Mouse (Mus musculus) left cerebral cortex, adult 2 months (tissue): ENCODE results near the gene Olfr894. TPM values are rescaled to one million over a fixed set of nuclear protein-coding genes. Genes with fewer than 3 reads are reported as not detected.
"Not testable (repeated sequence)": the region's sequence is repeated elsewhere in the genome, so short reads cannot be mapped to it uniquely, and the experiment has no call there.

Experiments
- DNase-seq, 2 experiments: peaks; one replicate each; pipeline ENCODE4 v3.0.0; 2021 to 2022; ENCODE audit warnings: low spot score in 2 of 2, mixed read lengths in 1 of 2; ENCODE audit errors: extremely low spot score in 1 of 2
- H3K27ac ChIP-seq: fragments of 200-600 bp; 2 replicates; pipeline ENCODE4 v1.8.1; 2022
- H3K4me3 ChIP-seq: fragments of 200-600 bp; 2 replicates; pipeline ENCODE4 v1.8.1; 2022
- CTCF ChIP-seq: fragments of 200-600 bp; IDR thresholded peaks from 2 replicates; pipeline ENCODE4 v1.8.1; 2022; ENCODE audit warnings: antibody characterized with exemption, mild to moderate bottlenecking, moderate library complexity
- intact Hi-C: fragments of 180-260 bp; cut with DNase I; formaldehyde crosslinking; loops from one replicate; pipeline ENCODE4 v1.15.1; 2025
- long read RNA-seq, 2 experiments: library from polyadenylated mRNA; stranded (forward); transcript quantifications; one replicate each; pipeline ENCODE4 v2.0.0; 2021; ENCODE audit warnings: borderline mapping rate in 2 of 2
- total RNA-seq, 2 experiments: library from RNA; stranded (reverse); gene quantifications; 2 replicates each; pipeline ENCODE4 v1.2.3; 2021

The Olfr894 gene
- total RNA-seq: not detected
- long read RNA-seq, experiment 1: 0 reads
- long read RNA-seq, experiment 2: 0 reads

DNA sequence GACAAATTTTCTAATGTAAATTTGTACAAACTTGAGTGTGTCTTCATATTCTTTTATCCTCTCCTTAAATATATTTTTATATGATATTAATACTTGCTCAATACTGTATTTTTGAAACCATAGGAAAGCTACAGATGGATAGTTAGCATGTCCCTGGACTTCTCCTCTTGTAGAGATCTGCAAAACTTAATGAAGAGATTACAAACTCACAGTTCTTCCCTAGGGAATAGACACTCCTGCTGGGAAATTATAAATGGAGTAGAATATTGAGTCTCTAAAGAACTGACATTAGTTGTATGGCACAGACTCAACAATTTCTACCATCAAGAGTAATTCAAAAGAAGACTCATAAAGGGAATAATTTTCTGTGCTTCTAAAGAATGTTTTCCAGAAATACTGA lies at the start of gene Olfr894:
TSS of gene Olfr894 (plus strand) at position 301 of the 400 bp plus-strand sequence.
- TF ChIP-seq CTCF: no peak
- DNase-seq: no peak
- H3K27ac ChIP-seq: no peak within 1 kb of the TSS

DNA sequence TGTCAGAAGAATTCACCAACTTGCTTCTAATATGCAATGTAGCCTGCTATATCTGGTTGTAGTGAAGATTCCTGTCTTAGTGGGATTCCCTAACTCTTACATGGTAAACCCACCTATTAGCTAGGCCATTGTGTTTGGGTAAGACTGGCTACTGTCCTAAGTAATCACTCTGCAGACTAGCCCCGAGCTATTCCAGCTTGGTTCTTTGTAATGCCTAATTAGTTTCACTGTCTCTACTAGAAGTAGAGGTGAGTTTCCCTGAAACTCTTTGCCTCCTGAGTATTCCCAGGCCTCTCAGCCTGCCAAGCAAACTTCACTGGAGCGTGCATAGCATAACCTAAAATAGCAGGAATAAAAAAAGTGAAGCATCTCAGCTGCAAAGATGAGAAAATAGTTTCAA lies 49.5 kb upstream of the Olfr894 start:
- DNase-seq, H3K4me3 ChIP-seq, H3K27ac ChIP-seq, intact Hi-C loops: not testable (repeated sequence)

More for the DNA sequence above, at the start of gene Olfr894:
- intact Hi-C loops: no loop called here
- H3K4me3 ChIP-seq: no peak within 1 kb of the TSS

DNA sequence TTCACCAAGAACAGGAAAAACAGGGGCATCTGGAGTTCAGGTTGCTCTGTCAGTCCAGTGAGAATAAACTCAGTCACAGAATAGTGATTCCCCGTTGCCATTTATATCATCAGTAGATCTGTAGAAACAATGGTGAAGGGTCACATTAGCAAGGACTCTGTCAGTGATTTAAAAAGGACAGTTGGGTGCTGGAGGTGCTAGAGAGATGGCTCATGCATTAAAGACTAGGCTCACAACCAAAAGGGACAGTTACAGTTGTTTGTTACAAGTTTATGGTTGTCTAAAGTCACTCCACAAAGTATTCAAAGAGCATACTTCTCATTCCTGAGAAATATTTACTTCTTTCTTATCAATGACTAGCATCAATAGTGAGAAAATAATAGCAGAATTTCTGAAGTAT lies 37.1 kb upstream of the Olfr894 start, which contains the start of gene Olfr891:
TSS of gene Olfr891 (minus strand) at position 101 of the 400 bp plus-strand sequence.
- Histone ChIP-seq H3K4me3 (no peak within 1 kb of the TSS), H3K27ac (no peak within 1 kb of the TSS)
- no peak for DNase-seq
- intact Hi-C loops: no loop called here
- no peak for TF ChIP-seq CTCF

DNA sequence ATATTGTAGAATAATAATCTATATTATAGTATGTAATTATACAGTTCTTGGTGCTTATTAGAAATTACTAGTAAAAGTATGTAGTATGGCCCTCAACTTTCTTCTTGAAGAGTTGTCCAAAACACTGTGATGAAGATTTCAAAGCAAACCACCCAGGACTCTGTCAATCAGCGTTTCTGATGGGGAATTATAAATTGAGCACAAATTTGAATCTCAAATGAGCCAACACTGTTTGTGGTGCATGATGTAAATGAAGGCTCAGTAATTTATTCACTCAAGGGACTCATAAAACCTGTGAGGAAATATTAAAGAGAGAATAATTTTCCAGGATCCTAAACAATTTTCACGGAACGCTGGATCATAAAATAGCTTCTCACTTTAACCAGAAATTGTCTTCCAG lies 9.8 kb upstream of the Olfr894 start, which contains the start of gene Olfr893:
TSS of gene Olfr893 (plus strand) at position 301 of the 400 bp plus-strand sequence.
- intact Hi-C loops: no loop called here
- no peak for TF ChIP-seq CTCF
- no peak within 1 kb of the TSS for H3K4me3 ChIP-seq
- H3K27ac ChIP-seq: no peak within 1 kb of the TSS
- DNase-seq: no peak

DNA sequence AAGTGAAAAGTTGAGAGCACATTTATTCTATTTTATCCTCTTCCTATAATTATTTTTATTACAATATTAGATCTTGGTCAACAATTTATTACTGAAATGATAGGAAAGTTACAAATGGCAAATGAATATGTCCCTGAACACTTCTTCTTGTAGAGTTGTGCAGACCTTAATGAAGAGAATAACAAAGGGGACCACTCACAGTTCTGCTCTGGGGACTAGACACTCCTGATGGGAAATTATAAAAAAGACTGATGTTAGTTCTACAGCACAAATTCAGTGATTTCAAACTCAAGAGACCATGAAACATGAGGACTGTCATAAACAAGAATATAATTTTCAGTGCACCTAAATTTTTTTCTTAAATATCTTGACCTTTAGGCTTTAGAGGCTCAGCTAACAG lies 34.6 kb downstream of the Olfr894 start, which contains the start of gene Olfr143:
TSS of gene Olfr143 (plus strand) at position 301 of the 400 bp plus-strand sequence.
- no peak within 1 kb of the TSS for H3K27ac ChIP-seq
- intact Hi-C loops: no loop called here
- no peak for TF ChIP-seq CTCF
- no peak for DNase-seq
- H3K4me3 ChIP-seq: no peak within 1 kb of the TSS

DNA sequence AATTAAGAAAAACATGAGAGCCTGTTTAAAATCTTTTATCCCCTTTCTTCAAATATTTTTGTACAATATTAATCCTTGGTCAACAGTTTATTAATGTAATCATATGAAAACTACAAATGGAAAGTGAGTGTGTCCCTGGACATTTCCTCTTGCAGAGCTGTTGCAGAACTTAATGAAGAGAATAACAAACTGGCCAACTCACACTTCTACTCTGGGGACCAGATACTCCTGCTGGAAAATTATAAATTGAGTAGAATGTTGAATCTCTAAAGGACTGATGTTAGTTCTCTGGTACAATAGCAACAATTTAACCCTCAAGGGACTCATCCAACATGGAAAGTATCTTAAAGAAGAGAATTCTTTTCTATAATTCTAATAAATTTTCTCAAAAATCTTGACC lies 49.7 kb downstream of the Olfr894 start, which contains the start of gene Olfr895:
TSS of gene Olfr895 (plus strand) at position 301 of the 400 bp plus-strand sequence.
- intact Hi-C loops: no loop called here
- no peak for DNase-seq
- TF ChIP-seq CTCF: no peak
- Histone ChIP-seq H3K4me3 (no peak within 1 kb of the TSS), H3K27ac (no peak within 1 kb of the TSS)

Other genes with a start within 250 kb of the Olfr894 start
- gene Olfr881, start 226.2 kb upstream of the Olfr894 start, total RNA-seq: under 1 TPM; 0.26 to 0.34 TPM
- gene Olfr883, start 192.2 kb upstream of the Olfr894 start, total RNA-seq: not detected
- gene Olfr884, start 171.5 kb upstream of the Olfr894 start, total RNA-seq: not detected
- gene Olfr885, start 156.7 kb upstream of the Olfr894 start, total RNA-seq: not detected
- not detected for gene Olfr887, start 134.0 kb upstream of the Olfr894 start, total RNA-seq
- not detected for gene Olfr888, start 109.9 kb upstream of the Olfr894 start, total RNA-seq
- gene Olfr889, start 102.9 kb upstream of the Olfr894 start, total RNA-seq: not detected
- not detected for gene Olfr890, start 75.5 kb upstream of the Olfr894 start, total RNA-seq
- not detected for gene Olfr891, start 37.2 kb upstream of the Olfr894 start, total RNA-seq
- not detected for gene Olfr893, start 9.7 kb upstream of the Olfr894 start, total RNA-seq
- not detected for gene Olfr143, start 34.7 kb downstream of the Olfr894 start, total RNA-seq
- gene Olfr895, start 49.8 kb downstream of the Olfr894 start, total RNA-seq: not detected
- not detected for gene Olfr896-ps1, start 73.1 kb downstream of the Olfr894 start, total RNA-seq
- gene Olfr25, start 111.0 kb downstream of the Olfr894 start, total RNA-seq: not detected
- gene Olfr898, start 130.4 kb downstream of the Olfr894 start, total RNA-seq: not detected
- not detected for gene Olfr250, start 148.8 kb downstream of the Olfr894 start, total RNA-seq
- not detected for gene Olfr251, start 159.0 kb downstream of the Olfr894 start, total RNA-seq
- gene Olfr147, start 183.6 kb downstream of the Olfr894 start, total RNA-seq: not detected
- gene Olfr901, start 211.4 kb downstream of the Olfr894 start, total RNA-seq: not detected
- gene Olfr902, start 229.6 kb downstream of the Olfr894 start, total RNA-seq: not detected
- not detected for gene Olfr904, start 245.1 kb downstream of the Olfr894 start, total RNA-seq